Comparison of ENCODE assay signal across 12 mouse cellular contexts in genomic region chr2:126949856-126950255, GRCm38 (mm10). TPM values are rescaled to one million over a fixed set of nuclear protein-coding genes. Genes with fewer than 3 reads are reported as not detected.
DNase-seq lines count a peak whose midpoint lies in the region; ATAC-seq and TF ChIP-seq lines count a peak whose summit lies in the region.
"Had no signal": no experiment of that assay in that cellular context is flagged by ENCODE, and none has a peak within 500 bp of the region (broad histone marks: within the 10 kb centered on the region; RNA-seq: fewer than 3 reads in every experiment).

No protein-coding gene starts in this region.

- TF ChIP-seq POLR2A in liver, adult 2 months (IDR thresholded peaks at IDR 0.05; ENCODE audit: extremely low read depth, insufficient read depth, low read length): no peak
- no peak for TF ChIP-seq POLR2A in brain, embryonic 14.5 days (IDR thresholded peaks at IDR 0.05; ENCODE audit: borderline replicate concordance, extremely low read depth, insufficient read depth, insufficient read length, poor library complexity, severe bottlenecking)

- no peaks in the 10 kb centered on the region for H3K79me2 ChIP-seq in liver, adult 2 months (ENCODE audit: control insufficient read depth, insufficient read depth, low read length)

- peak; percentile 8 for DNase-seq in cerebellum, adult 11 months
- DNase-seq in cerebellum, adult 9-10 months: no peak
- no peak for DNase-seq in liver, adult 2 months (ENCODE audit: extremely low read depth, low read depth, low spot score)
- no peak for DNase-seq in liver, embryonic 11.5 days (ENCODE audit: low spot score)
- DNase-seq in brain, embryonic 14.5 days (ENCODE audit: low read depth): peak; percentile 28
- peak; percentile 44 to 59 for DNase-seq in heart, postnatal 14 days
- DNase-seq in adipocyte (ENCODE audit: low spot score): no peak
- DNase-seq in left cerebral cortex, adult 2 months (ENCODE audit: extremely low spot score in 1 of 2, low spot score in 2 of 2): no peak

- intact Hi-C loops in heart, postnatal 14 days (cut with DNase I): loop anchor here (2.0 kb wide), 1 partner anchor 17 kb away; the partner anchor contains the start of gene Sppl2a
- intact Hi-C loops in left cerebral cortex, adult 2 months (cut with DNase I): no loop called here

- H3K4me3 ChIP-seq in liver, adult 2 months (ENCODE audit: insufficient read depth, low read depth, low read length): no peak overlapping the region
- H3K4me3 ChIP-seq in liver, embryonic 11.5 days (ENCODE audit: low read depth, low read length): no peak overlapping the region
- no peak overlapping the region for H3K4me3 ChIP-seq in left cerebral cortex, adult 2 months
- H3K4me3 ChIP-seq: embryonic facial prominence, embryonic 15.5 days; hindbrain, embryonic 15.5 days; limb, embryonic 13.5 days; midbrain, embryonic 15.5 days had no signal

- no peak overlapping the region for H3K9ac ChIP-seq in liver, adult 2 months (ENCODE audit: low read depth, low read length)
- H3K9ac ChIP-seq in liver, embryonic 11.5 days (ENCODE audit: low read depth, low read length): no peak overlapping the region
- H3K9ac ChIP-seq: embryonic facial prominence, embryonic 15.5 days; hindbrain, embryonic 15.5 days; limb, embryonic 13.5 days; midbrain, embryonic 15.5 days had no signal

- peak overlapping the region; percentile 27 for H3K27ac ChIP-seq in liver, adult 2 months (replicated peaks; ENCODE audit: insufficient read depth, low read depth, low read length)
- H3K27ac ChIP-seq in liver, embryonic 11.5 days (ENCODE audit: low read depth, low read length): no peak overlapping the region
- no peak overlapping the region for H3K27ac ChIP-seq in left cerebral cortex, adult 2 months
- H3K27ac ChIP-seq: embryonic facial prominence, embryonic 15.5 days; hindbrain, embryonic 15.5 days; limb, embryonic 13.5 days; midbrain, embryonic 15.5 days had no signal

- no peak for ATAC-seq in liver, embryonic 11.5 days (replicated peaks; ENCODE audit: low FRiP score)
- ATAC-seq: midbrain, embryonic 15.5 days had no signal

- no peaks in the 10 kb centered on the region for H3K36me3 ChIP-seq in liver, adult 2 months (ENCODE audit: control insufficient read depth, insufficient read depth, low read length)
- no peaks in the 10 kb centered on the region for H3K36me3 ChIP-seq in liver, embryonic 11.5 days (ENCODE audit: control insufficient read depth, insufficient read depth, low read length)
- H3K36me3 ChIP-seq: embryonic facial prominence, embryonic 15.5 days; hindbrain, embryonic 15.5 days; limb, embryonic 13.5 days; midbrain, embryonic 15.5 days had no signal

- peaks cover 14% of the 10 kb centered on the region for H3K4me1 ChIP-seq in liver, adult 2 months (ENCODE audit: control insufficient read depth, insufficient read depth, low read length)
- H3K4me1 ChIP-seq in liver, embryonic 11.5 days (replicated peaks; ENCODE audit: control insufficient read depth, insufficient read depth, low read length): no peaks in the 10 kb centered on the region
- H3K4me1 ChIP-seq: embryonic facial prominence, embryonic 15.5 days; hindbrain, embryonic 15.5 days; limb, embryonic 13.5 days; midbrain, embryonic 15.5 days had no signal

- no peak overlapping the region for H3K4me2 ChIP-seq in liver, embryonic 11.5 days
- H3K4me2 ChIP-seq: embryonic facial prominence, embryonic 15.5 days; hindbrain, embryonic 15.5 days; limb, embryonic 13.5 days; midbrain, embryonic 15.5 days had no signal

- WGBS in liver, adult 2 months: 30% methylated on average over 3 of the region's 3 CpGs
- WGBS in liver, embryonic 11.5 days: 73% methylated on average over 3 of the region's 3 CpGs

- no peaks in the 10 kb centered on the region for H3K9me3 ChIP-seq in liver, embryonic 11.5 days (ENCODE audit: control insufficient read depth, low read length)
- H3K9me3 ChIP-seq: embryonic facial prominence, embryonic 15.5 days; hindbrain, embryonic 15.5 days; limb, embryonic 13.5 days; midbrain, embryonic 15.5 days had no signal

- TF ChIP-seq CTCF in liver, adult 2 months (IDR thresholded peaks at IDR 0.05; ENCODE audit: low read depth, low read length): no peak
- no peak for TF ChIP-seq CTCF in brain, embryonic 14.5 days (IDR thresholded peaks at IDR 0.05; ENCODE audit: borderline replicate concordance, extremely low read depth, insufficient read depth, insufficient read length)
- no peak for TF ChIP-seq CTCF in left cerebral cortex, adult 2 months (IDR thresholded peaks at IDR 0.05)

- H3K27me3 ChIP-seq in liver, adult 2 months (ENCODE audit: control insufficient read depth, insufficient read depth, low read length): no peaks in the 10 kb centered on the region
- no peaks in the 10 kb centered on the region for H3K27me3 ChIP-seq in liver, embryonic 11.5 days (replicated peaks; ENCODE audit: control insufficient read depth, insufficient read depth, low read length)
- H3K27me3 ChIP-seq: embryonic facial prominence, embryonic 15.5 days; hindbrain, embryonic 15.5 days; limb, embryonic 13.5 days; midbrain, embryonic 15.5 days had no signal

RNA-seq across cellular contexts. Expression of gene Sppl2a, which starts 16.8 kb away (rescaled TPM):
- 158 and 174 TPM in 2 replicates for total RNA-seq in liver, adult 2 months (2014; rRNA removed)
- polyA plus RNA-seq in liver, adult 2 months (2012; rRNA removed): 33.3 and 37.6 TPM in 2 replicates
- 33.1 and 37.9 TPM in 2 replicates for polyA plus RNA-seq in liver, embryonic 11.5 days (2014; fragmentation: Nextera tagmentation; extraction: Ambion mirVana)
- 29.8 and 30.1 TPM in 2 replicates for polyA plus RNA-seq in brain, embryonic 14.5 days (2012; rRNA removed)
- 10 to 100 TPM; 45.3 to 49.5 TPM for total RNA-seq in heart, postnatal 14 days (2021)
- total RNA-seq in left cerebral cortex, adult 2 months (2021): 10 to 100 TPM; 24.9 to 26.1 TPM

RNA-seq across cellular contexts. Expression of gene Ap4e1, which starts 58.7 kb away (rescaled TPM):
- total RNA-seq in liver, adult 2 months (2014; rRNA removed): 6.0 and 6.3 TPM in 2 replicates
- polyA plus RNA-seq in liver, adult 2 months (2012; rRNA removed): 0.87 and 1.3 TPM in 2 replicates
- 13.3 and 13.9 TPM in 2 replicates for polyA plus RNA-seq in liver, embryonic 11.5 days (2014; fragmentation: Nextera tagmentation; extraction: Ambion mirVana)
- 9.0 and 12.4 TPM in 2 replicates for polyA plus RNA-seq in brain, embryonic 14.5 days (2012; rRNA removed)
- 1 to 10 TPM; 7.3 to 8.7 TPM for total RNA-seq in heart, postnatal 14 days (2021)
- 10 to 100 TPM; 11.9 to 14.1 TPM for total RNA-seq in left cerebral cortex, adult 2 months (2021)

Comparison
In these comparisons a context has a peak if more than half of its experiments do, and no peak if none do; other contexts are left out.
1. DNase-seq: peak in cerebellum, adult 11 months (single experiment), brain, embryonic 14.5 days (single experiment) and heart, postnatal 14 days (2 of 2); none in cerebellum, adult 9-10 months (single experiment), liver, adult 2 months (single experiment), liver, embryonic 11.5 days (single experiment), adipocyte (single experiment) and left cerebral cortex, adult 2 months (0 of 2).